Mouse (Mus musculus) thymus, adult 2 months (tissue): ENCODE results near the gene Dapk1.

ENCODE experiments used
- CTCF ChIP-seq: fragments of 200-500 bp; IDR thresholded peaks from 2 replicates; pipeline ENCODE4 v1.5.1; 2012; ENCODE audit warnings: mild to moderate bottlenecking, control low read depth, low read length, moderate library complexity, borderline replicate concordance; ENCODE audit not compliant: control insufficient read depth, poor library complexity, insufficient read depth; ENCODE audit errors: extremely low read depth
- POLR2A ChIP-seq: fragments of 200-500 bp; IDR thresholded peaks from 2 replicates; pipeline ENCODE4 v1.6.1; 2012; ENCODE audit warnings: mild to moderate bottlenecking, low read length, control low read depth, moderate library complexity; ENCODE audit not compliant: control insufficient read depth, poor library complexity, insufficient read depth; ENCODE audit errors: extremely low read depth

- TF ChIP-seq POLR2A (no peak), CTCF (no peak)
Measured at GRCm38 (mm10) chr13:60747201-60747600, 145.5 kb downstream of the Dapk1 start.
